Mouse (Mus musculus): ENCODE measurements around the gene A330070K13Rik.

Gene A330070K13Rik

GRCm38 (mm10) chr5:130384222-130384912 is at the start of gene A330070K13Rik:
A330070K13Rik (minus strand) TSS chr5:130384631.
- in situ Hi-C loops (cut with MboI, MseI), result no loop called here

- in situ Hi-C loops (cut with MboI, MseI), result no loop called here
Observed at GRCm38 (mm10) chr5:130411516-130411915, 27.1 kb upstream of the A330070K13Rik start.

- in situ Hi-C loops (cut with MboI, MseI), result loop anchor here (5.0 to 10.0 kb wide), 2 partner anchors 443 to 995 kb away; no protein-coding TSS in a partner anchor
Observed at GRCm38 (mm10) chr5:130409706-130410105, 25.3 kb upstream of the A330070K13Rik start.

GRCm38 (mm10) chr5:130405201-130405600 is 20.8 kb upstream of the A330070K13Rik start:
- in situ Hi-C loops (cut with MboI, MseI), result loop anchor here (5.0 to 10.0 kb wide), 2 partner anchors 447 to 1000 kb away; no protein-coding TSS in a partner anchor

- in situ Hi-C loops (cut with MboI, MseI), result loop anchor here in 1 of 2 experiments (10.0 kb wide), 1 partner anchor 1004 kb away; no protein-coding TSS in a partner anchor
Observed at GRCm38 (mm10) chr5:130400136-130400917, 15.9 kb upstream of the A330070K13Rik start.

GRCm38 (mm10) chr5:130395142-130395541 is 10.7 kb upstream of the A330070K13Rik start:
- in situ Hi-C loops (cut with MboI, MseI), result no loop called here

GRCm38 (mm10) chr5:130394386-130394785 is 10.0 kb upstream of the A330070K13Rik start:
- in situ Hi-C loops (cut with MboI, MseI), result no loop called here

GRCm38 (mm10) chr5:130393618-130394355 is 9.4 kb upstream of the A330070K13Rik start:
- in situ Hi-C loops (cut with MboI, MseI), result no loop called here

GRCm38 (mm10) chr5:130386418-130386817 is 2.0 kb upstream of the A330070K13Rik start:
- in situ Hi-C loops (cut with MboI, MseI), result no loop called here

- in situ Hi-C loops (cut with MboI, MseI), result no loop called here
Observed at GRCm38 (mm10) chr5:130375411-130375810, 9.0 kb downstream of the A330070K13Rik start.

- in situ Hi-C loops (cut with MboI, MseI), result no loop called here
Observed at GRCm38 (mm10) chr5:130369237-130369636, 15.2 kb downstream of the A330070K13Rik start, which contains the start of gene Caln1. Caln1 (plus strand) TSS chr5:130369455.

- in situ Hi-C loops (cut with MboI, MseI), result no loop called here
Observed at GRCm38 (mm10) chr5:130368236-130368635, 16.2 kb downstream of the A330070K13Rik start.

GRCm38 (mm10) chr5:130363773-130364172 is 20.7 kb downstream of the A330070K13Rik start:
- in situ Hi-C loops (cut with MboI, MseI), result no loop called here

- in situ Hi-C loops (cut with MboI, MseI), result no loop called here
Observed at GRCm38 (mm10) chr5:130363111-130363510, 21.3 kb downstream of the A330070K13Rik start.

- in situ Hi-C loops (cut with MboI, MseI), result no loop called here
Observed at GRCm38 (mm10) chr5:130355223-130355622, 29.2 kb downstream of the A330070K13Rik start.

GRCm38 (mm10) chr5:130345871-130346270 is 38.6 kb downstream of the A330070K13Rik start:
- in situ Hi-C loops (cut with MboI, MseI), result no loop called here

GRCm38 (mm10) chr5:130344999-130345398 is 39.4 kb downstream of the A330070K13Rik start:
- in situ Hi-C loops (cut with MboI, MseI), result no loop called here

- in situ Hi-C loops (cut with MboI, MseI), result no loop called here
Observed at GRCm38 (mm10) chr5:130340656-130341055, 43.8 kb downstream of the A330070K13Rik start.

GRCm38 (mm10) chr5:130335462-130335861 is 49.0 kb downstream of the A330070K13Rik start:
- in situ Hi-C loops (cut with MboI, MseI), result no loop called here

GRCm38 (mm10) chr5:130333971-130334370 is 50.5 kb downstream of the A330070K13Rik start:
- in situ Hi-C loops (cut with MboI, MseI), result no loop called here

- in situ Hi-C loops (cut with MboI, MseI), result no loop called here
Observed at GRCm38 (mm10) chr5:130333566-130333965, 50.9 kb downstream of the A330070K13Rik start.

GRCm38 (mm10) chr5:130331206-130331605 is 53.2 kb downstream of the A330070K13Rik start:
- in situ Hi-C loops (cut with MboI, MseI), result no loop called here
